ENCODE assay signal across 27 mouse cellular contexts in genomic region chr7:125138607-125139006, GRCm38 (mm10).
"Had no signal": no experiment of that assay in that cellular context is flagged by ENCODE, and none has a peak within 500 bp of the region (broad histone marks: within the 10 kb centered on the region; RNA-seq: fewer than 3 reads in every experiment).

No protein-coding gene starts in this region.

- H3K4me2 ChIP-seq: heart, embryonic 12.5 days; hindbrain, embryonic 12.5 days; hindbrain, embryonic 14.5 days; intestine, embryonic 15.5 days; limb, embryonic 13.5 days; limb, embryonic 15.5 days; liver, embryonic 12.5 days had no signal

- H3K9me3 ChIP-seq: heart, embryonic 10.5 days; hindbrain, embryonic 10.5 days; hindbrain, embryonic 12.5 days; intestine, embryonic 15.5 days; limb, embryonic 13.5 days; limb, embryonic 15.5 days; liver, embryonic 12.5 days had no signal

- H3K27ac ChIP-seq: gastrocnemius, adult 2 months; heart, embryonic 10.5 days; hindbrain, embryonic 10.5 days; hindbrain, embryonic 12.5 days; hindbrain, embryonic 14.5 days; intestine, embryonic 15.5 days; limb, embryonic 13.5 days; limb, embryonic 15.5 days; liver, embryonic 12.5 days; liver, embryonic 14.5 days had no signal

- ATAC-seq: hindbrain, embryonic 16.5 days; inflammation-experienced regulatory T-cells, adult 6 months; intestine, embryonic 15.5 days; intestine, postnatal 0 days; liver, embryonic 12.5 days had no signal

- H3K27me3 ChIP-seq: heart, embryonic 12.5 days; hindbrain, embryonic 12.5 days; intestine, embryonic 15.5 days; limb, embryonic 13.5 days; limb, embryonic 15.5 days; liver, embryonic 12.5 days had no signal

- H3K9ac ChIP-seq: heart, embryonic 12.5 days; hindbrain, embryonic 12.5 days; hindbrain, embryonic 14.5 days; intestine, embryonic 15.5 days; limb, embryonic 13.5 days; limb, embryonic 15.5 days; liver, embryonic 12.5 days; liver, embryonic 14.5 days had no signal

- H3K4me1 ChIP-seq: heart, embryonic 10.5 days; heart, embryonic 12.5 days; hindbrain, embryonic 10.5 days; hindbrain, embryonic 12.5 days; intestine, embryonic 15.5 days; liver, embryonic 12.5 days had no signal

- H3K4me3 ChIP-seq: gastrocnemius, adult 2 months; heart, embryonic 10.5 days; heart, embryonic 12.5 days; hindbrain, embryonic 10.5 days; hindbrain, embryonic 12.5 days; intestine, embryonic 15.5 days; limb, embryonic 13.5 days; limb, embryonic 15.5 days; liver, embryonic 12.5 days had no signal

- H3K36me3 ChIP-seq: heart, embryonic 10.5 days; heart, embryonic 12.5 days; hindbrain, embryonic 10.5 days; hindbrain, embryonic 12.5 days; intestine, embryonic 15.5 days; limb, embryonic 13.5 days; limb, embryonic 15.5 days; liver, embryonic 12.5 days had no signal

- DNase-seq: gastrocnemius, adult 2 months; gastrocnemius, postnatal 10 days; gastrocnemius, postnatal 25 days; heart, adult 18-20 months; heart, postnatal 10 days; heart, postnatal 36 days; kidney, adult 18-20 months; kidney, adult 8-10 months; kidney, postnatal 10 days; kidney, postnatal 25 days; kidney, postnatal 4 days; layer of hippocampus, adult 9-11 months; layer of hippocampus, postnatal 36 days; left cerebral cortex, postnatal 4 days had no signal
